ENCODE assay signal across 8 mouse cellular contexts in the genomic region with DNA sequence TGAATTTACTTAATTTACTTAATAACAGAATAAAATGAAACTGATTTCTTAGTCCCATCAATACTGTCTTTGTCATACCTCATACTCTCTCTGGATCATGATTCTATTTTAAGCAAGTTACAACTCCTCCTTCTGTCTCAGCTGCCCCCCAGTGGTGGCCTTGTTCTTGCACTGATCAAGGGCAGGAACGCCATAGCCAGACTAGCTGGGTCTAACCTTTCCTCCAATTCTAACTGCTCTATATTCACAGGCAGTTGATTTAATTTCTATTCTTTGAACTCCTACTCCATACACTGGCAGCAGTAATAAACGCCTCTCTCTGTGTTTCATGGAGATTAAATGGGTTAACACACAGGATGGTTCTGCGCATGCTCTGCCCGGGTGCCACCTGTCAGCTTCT.
A peak's percentile ranks its signal among the peaks of the same experiment; 100 is the strongest.
DNase-seq lines count a peak whose midpoint lies in the region; ATAC-seq lines count a peak whose summit lies in the region.
"Had no signal": no experiment of that assay in that cellular context is flagged by ENCODE, and none has a peak within 500 bp of the region (broad histone marks: within the 10 kb centered on the region; RNA-seq: fewer than 3 reads in every experiment).

No protein-coding gene starts in this region.

- H3K27ac ChIP-seq in forebrain, embryonic 13.5 days = no peak overlapping the region

- peak; percentile 10 for DNase-seq in kidney, adult 9 months
- DNase-seq in kidney, adult 18-20 months = no peak
- peak; percentile 52 for DNase-seq in testis, postnatal 10 days (ENCODE audit: low spot score)
- DNase-seq in testis, postnatal 14 days (ENCODE audit: low spot score) = no peak
- DNase-seq in embryo, embryonic 11 days = peak; percentile 11
- no peak for DNase-seq in MN1 (ENCODE audit: low spot score)

- H3K4me1 ChIP-seq in forebrain, embryonic 13.5 days = peaks cover 10% of the 10 kb centered on the region

- H3K27me3 ChIP-seq in forebrain, embryonic 13.5 days = no peaks in the 10 kb centered on the region

- H3K9me3 ChIP-seq in forebrain, embryonic 13.5 days (replicated peaks) = no peaks in the 10 kb centered on the region

- H3K4me2 ChIP-seq in forebrain, embryonic 13.5 days = no peak overlapping the region

- H3K4me3 ChIP-seq in forebrain, embryonic 13.5 days = no peak overlapping the region
- H3K4me3 ChIP-seq: erythroblast, embryonic 14.5 days had no signal

- H3K9ac ChIP-seq in forebrain, embryonic 13.5 days = no peak overlapping the region

- no peaks in the 10 kb centered on the region for H3K36me3 ChIP-seq in forebrain, embryonic 13.5 days (ENCODE audit: poor library complexity, severe bottlenecking)

- 79% methylated on average over 4 of the region's 4 CpGs for WGBS in forebrain, embryonic 13.5 days

- no peak for ATAC-seq in forebrain, embryonic 13.5 days

Comparison
In these comparisons a context has a peak if more than half of its experiments do, and no peak if none do; other contexts are left out.
1. DNase-seq: peak in kidney, adult 9 months (single experiment), testis, postnatal 10 days (single experiment) and embryo, embryonic 11 days (single experiment); none in kidney, adult 18-20 months (single experiment), testis, postnatal 14 days (single experiment) and MN1 (single experiment).